Mouse (Mus musculus) left cerebral cortex, postnatal 25 days (tissue): ENCODE measurements at regions not wholly inside any gene's neighbourhood (a gene's known extent, or its start where the extent isn't known, plus 50 kb on each side); places are given as distances from the start of the nearest gene placed in this dataset.
A peak's percentile ranks its signal among the peaks of the same experiment; 100 is the strongest.
"Not testable (repeated sequence)": the region's sequence is repeated elsewhere in the genome, so short reads cannot be mapped to it uniquely, and the experiment has no call there.

ENCODE experiments used
- DNase-seq, 2 experiments: peaks; one replicate each; pipeline ENCODE4 v3.0.0; 2022; ENCODE audit warnings: low spot score in 2 of 2, mixed read lengths in 1 of 2
- intact Hi-C: fragments of 180-260 bp; cut with DNase I; formaldehyde crosslinking; loops from one replicate; pipeline ENCODE4 v1.15.1; 2025

DNA sequence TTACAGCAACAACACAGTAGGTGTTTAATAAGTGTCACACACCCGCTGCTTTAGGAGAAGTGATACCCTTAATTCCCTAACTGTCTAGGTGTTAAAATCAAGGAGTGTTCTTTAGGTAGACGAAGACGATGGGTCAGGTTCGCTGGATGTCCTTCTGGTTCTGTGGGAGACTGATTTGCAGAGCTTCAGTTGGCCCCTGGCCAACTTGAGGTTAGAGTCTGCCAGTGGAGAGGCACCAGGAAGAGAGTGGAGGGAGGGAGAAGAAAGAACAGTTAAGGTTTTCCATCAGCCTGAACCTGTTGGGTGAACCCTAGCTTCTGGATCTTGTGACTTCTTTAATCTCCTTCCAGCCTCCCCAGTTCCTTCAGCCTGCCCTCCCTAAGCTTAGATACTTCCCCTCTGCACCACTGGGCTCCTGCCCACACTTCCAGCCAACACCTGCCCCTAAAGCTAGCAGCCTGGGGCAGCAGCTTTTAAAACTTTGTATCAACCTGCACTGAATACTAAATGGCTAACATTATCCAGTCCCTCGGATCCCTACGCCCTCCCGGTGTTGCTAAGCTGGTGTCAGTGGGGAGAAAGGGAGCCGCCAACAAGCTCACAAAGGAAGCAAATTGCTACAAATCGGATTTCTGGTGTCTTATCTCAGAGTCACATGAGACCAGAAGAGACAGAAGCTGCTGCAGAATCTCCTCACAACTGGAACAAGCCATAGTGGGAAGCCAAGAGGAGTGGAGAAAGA lies 62.1 kb upstream of the Adgrl1 start:
- intact Hi-C loops = no loop called here

GRCm38 (mm10) chr8:83829851-83830250 lies 70.1 kb upstream of the Adgrl1 start:
- DNase-seq = no peak
- intact Hi-C loops = no loop called here

More for the DNA sequence above, 62.1 kb upstream of the Adgrl1 start:
- no peak for DNase-seq

DNA sequence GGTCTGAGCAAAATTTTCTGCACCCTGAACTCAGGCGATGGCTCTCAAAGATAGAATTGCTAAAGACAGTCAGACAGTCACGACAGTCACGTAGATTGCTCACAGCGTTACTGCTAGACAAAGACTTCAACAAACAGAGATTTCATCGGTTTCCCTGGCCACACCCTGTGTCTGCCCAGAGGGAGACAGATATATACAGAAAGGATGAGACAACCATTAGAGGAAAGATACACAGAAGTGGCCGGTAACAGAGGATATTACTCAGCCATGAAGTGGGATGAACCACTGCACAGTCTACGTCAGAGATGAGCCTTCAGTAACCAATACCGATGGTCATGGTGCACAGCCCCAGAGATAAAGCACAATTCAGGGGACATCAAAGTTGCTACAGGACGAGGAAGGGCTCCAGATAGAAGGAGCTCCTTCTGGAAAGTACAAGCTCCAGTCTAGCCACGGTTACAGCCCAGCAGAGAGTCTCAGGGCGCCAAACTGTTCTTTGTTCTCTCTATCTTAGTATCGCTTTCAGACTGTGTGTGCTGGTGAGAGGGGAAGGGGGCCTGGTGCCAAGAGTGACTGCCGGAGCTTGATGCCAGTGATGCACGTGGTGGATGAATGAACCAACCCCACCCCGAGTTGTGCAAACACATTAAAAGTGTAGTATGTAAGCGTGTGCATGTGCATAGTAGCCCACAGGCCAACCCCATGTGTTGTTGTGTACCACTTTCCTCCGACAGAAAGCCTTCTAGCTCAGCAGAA lies 74.8 kb upstream of the Adgrl1 start:
- intact Hi-C loops = no loop called here
- DNase-seq = no peak

DNA sequence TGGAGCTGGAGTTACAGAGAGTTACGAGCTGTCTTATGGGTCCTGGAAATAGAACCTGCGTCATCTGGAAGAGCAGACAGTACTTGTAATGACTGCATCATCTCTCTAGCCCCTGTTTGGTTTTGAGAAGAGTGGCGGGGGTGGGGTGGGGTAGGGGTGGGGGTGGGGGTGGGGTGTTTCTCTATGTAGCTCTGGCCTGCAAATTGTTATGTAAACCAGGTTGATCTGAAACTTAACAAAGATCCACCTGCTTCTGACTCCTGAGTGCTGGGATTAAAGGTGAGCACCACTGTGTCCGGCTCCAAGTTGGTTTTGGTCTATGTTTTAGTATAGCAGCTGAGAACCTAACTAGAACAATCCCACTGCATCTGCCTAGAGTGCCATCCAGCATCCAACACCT lies 78.0 kb upstream of the Adgre5 start:
- DNase-seq = peak in 1 of 2 experiments; percentile 19
- intact Hi-C loops = no loop called here

DNA sequence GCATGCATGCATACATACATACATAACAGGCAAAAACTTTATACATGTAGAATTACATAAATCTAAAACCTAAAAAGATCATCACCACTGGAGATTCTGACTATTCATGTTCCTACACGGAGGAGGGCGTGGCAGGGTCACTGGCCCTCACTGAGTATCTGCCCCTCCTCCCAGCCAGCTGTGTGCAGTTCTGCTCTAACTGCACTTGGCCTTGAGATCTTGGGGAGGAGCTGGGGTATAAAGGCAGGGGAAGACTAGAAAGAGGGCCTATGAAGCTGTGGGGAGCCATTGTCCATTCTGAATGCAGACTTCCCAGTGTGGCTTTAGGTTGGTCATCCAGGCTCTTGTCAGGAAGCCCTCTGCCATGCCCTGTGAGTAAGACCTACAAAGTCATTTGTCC lies 69.5 kb upstream of the Adgre5 start:
- intact Hi-C loops = no loop called here

DNA sequence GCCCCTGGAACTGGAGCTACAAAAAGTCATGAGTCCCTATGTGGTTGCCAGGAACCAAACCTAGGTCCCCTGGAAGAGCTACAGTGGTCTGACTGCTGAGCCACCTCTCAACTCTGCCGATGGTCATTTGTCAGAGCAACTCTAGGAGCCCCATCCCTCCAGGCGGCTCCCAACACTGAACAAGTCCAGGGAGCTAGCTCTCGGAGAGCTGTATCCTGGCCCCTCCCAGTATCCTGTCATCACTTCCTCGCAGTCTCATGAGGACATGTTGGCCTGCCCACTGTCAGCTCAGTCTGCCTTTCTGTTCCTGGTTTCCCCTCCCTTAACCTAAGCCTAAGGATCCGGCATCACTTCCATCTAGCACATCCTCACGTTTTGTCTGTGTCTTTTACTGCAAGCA lies 64.5 kb upstream of the Adgre5 start:
- DNase-seq = no peak
- intact Hi-C loops = no loop called here

More for the DNA sequence above, 69.5 kb upstream of the Adgre5 start:
- no peak for DNase-seq

GRCm38 (mm10) chr8:83803312-83803711 lies 62.2 kb upstream of the Adgre5 start:
- DNase-seq, intact Hi-C loops: not testable (repeated sequence)

- intact Hi-C loops = no loop called here
- no peak for DNase-seq
Observed at GRCm38 (mm10) chr8:83802506-83802905, 61.4 kb upstream of the Adgre5 start.

- intact Hi-C loops = no loop called here
Observed at GRCm38 (mm10) chr8:83799607-83799950, 58.5 kb upstream of the Adgre5 start.

DNA sequence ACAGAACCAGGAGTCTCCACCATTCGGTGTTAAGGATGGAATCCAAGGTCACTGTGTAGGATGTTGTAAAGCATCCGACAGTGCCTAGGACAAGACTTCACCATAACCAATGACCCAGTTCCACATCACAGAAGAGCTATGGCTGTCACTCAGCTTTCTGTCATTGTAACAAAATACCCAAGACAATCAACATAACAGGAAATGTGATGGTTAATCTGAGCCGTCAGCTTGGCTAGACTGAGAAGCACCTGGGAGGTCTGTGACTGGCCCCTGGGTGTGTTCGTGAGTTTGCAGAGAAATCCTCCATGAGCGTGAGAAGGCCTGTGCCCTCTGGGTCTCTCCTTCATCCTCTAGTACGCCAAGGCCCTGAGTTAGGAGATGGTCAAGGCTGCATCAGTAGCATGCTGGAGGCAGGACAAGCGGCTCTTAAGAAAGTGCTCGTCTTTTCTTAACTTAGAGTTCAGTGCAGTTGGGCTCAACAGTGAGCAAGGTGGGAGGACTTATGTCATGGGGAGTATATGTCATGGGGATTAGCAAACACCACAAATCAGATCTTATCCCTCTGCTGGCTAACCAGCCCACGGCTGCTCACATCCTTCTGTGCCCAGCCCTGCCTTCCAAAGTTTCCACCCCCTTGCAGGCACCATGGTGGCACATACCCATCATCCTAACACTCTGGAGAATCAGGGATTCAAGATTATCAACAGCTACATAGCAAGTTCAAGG lies 57.9 kb upstream of the Adgre5 start:
- no peak for DNase-seq
- intact Hi-C loops = no loop called here

More at GRCm38 (mm10) chr8:83799607-83799950, 58.5 kb upstream of the Adgre5 start:
- DNase-seq = no peak

DNA sequence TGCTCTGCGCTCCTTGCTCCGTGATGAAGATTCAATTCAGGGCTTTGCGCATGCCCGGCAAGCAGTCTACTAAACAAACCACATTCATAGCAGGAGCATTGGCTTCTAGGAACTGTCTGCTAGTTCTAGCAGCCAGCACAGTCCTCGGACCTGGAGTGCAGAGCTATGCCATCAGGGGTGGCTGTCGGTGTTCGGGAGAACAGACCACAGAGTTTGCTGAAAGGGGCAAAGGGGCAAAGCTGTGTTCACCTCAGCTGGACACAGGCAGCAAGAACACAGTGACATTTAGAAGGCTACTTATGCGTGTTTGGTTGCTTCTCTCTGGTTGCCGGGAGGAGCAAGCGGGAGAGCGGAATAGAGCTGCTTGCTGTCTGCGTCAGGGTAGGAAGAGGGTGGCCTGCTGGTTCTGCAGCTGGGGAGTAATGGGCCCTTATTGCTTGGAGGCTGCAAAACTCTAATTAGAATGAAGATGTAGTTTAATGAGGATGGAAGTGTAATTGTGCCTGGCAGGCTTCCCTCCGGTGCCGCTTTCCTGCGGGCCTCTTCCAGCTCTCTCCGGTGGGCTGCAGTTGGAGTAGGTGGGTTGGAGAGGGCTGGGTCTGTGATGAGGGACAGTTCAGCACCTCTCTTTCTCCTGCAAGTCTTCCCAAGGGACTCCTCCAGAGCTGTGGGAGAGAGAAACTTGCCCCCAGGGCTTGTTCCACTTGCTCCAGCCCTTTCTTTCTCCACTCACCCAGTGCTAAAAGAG lies 52.5 kb upstream of the Adgre5 start:
- intact Hi-C loops = no loop called here
- DNase-seq = peak; percentile 23 to 60
